Mouse (Mus musculus) layer of hippocampus, adult 11-12 months (tissue): ENCODE measurements around the gene Copa.

ENCODE experiments used
- DNase-seq: peaks from one replicate; pipeline ENCODE4 v3.0.0; 2022; ENCODE audit warnings: low spot score

Gene Copa

DNA sequence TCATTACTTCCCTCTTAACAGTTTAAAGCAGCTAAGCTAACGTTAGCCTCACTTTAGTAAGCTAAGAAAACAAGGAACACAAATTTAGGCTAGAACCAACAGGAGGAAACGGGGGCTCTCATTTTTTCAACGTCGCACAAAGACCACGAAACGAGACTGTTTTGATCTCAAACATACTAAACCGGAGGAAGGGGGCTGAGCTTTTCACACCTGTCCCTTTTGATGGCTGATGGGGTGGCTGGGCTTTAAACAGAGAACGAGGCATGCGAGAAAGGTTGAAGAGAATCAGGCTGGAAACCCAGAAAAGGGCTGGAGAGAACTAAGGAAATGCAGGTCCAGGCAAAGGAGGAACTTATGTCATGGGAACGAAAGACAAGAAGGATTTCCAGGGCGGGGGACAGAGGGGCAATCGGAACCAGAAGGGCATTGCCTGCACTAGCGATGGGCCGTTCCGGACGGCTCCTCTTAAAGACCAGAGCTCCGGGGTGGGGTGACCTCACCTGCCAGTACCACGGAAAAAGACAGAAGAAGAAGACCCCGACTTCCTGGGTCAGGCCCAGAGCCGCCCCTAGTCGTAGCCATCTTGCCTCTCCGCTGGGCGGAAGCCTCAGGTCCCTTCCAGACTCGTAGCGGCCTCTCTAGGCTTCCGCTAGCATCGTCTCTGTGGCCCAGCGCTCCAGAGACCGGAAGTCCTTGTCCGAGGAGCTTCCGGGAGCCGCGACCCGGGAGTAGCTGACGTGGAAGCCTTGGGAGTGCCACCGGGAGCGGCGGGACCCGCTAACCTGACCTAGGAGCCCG is at the start of gene Copa, which contains the start of gene Ncstn:
Gene Copa, plus strand, starts transcription at position 429 of the 798 bp plus-strand sequence.
Gene Ncstn, minus strand, starts transcription at position 695 of the 798 bp plus-strand sequence.
- peak; percentile 93 for DNase-seq

DNA sequence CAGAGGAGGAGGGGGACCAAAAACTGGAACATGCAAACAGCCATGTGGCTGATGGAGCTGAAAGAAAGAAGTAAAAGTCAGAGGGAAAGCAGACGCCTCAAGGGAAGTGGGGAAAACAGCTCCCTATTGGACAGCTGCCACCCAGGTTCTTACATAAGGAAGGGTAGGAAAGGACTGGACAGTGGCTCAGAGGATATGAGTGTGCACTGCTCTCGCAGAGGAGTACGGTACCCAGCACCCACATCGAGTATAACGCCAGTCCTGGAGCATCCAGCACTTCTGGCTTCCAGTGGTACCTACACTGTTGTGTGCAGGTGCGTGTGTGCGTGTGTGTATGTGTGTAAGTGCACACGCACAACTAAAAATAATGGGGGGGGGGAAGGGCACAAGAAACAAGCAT is 35.9 kb upstream of the Copa start:
- no peak for DNase-seq

DNA sequence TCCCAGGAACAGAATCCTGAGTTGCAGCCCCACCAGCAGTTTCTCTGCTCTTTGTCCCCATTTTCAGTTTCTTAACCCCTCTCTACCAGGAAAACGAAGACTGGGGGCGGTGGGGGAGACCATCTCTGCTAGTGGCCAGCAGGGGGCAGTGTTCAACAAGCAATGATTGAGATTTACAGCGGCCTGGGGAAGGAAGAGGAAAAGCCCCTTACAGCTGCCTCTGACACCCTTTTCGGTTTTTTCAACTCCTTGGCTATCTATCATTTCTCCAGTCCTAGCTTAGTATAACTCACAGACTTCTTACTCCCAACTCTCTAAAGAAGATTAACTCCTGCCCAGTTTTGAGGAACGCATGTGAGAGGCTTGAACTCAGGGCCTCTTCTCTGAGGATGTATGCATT is 35.4 kb upstream of the Copa start:
- DNase-seq = peak; percentile 58

DNA sequence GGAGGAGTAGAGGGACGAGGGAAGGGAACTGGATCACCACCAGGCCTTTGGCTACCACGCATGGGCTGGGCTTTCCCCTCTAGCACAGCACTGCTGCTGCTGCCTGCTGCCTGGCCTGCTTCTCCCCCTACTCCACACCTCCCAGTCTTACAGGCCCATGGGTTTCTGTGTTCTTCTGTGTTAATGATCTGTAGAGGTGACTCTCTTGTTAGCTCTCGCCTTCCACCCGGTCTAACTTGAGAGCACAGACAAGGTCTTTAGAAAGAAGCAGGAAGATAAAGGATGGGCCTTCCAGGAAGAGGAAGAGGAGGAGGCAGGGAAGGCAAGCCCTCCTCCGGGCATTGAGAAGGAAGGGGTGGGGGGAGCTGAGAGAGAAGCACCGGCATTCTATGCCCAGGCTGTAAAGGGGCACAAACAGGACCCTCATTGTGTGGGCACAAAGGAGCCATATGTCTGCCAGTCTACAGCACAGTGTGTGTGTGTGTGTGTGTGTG is 34.0 kb upstream of the Copa start:
- no peak for DNase-seq

DNA sequence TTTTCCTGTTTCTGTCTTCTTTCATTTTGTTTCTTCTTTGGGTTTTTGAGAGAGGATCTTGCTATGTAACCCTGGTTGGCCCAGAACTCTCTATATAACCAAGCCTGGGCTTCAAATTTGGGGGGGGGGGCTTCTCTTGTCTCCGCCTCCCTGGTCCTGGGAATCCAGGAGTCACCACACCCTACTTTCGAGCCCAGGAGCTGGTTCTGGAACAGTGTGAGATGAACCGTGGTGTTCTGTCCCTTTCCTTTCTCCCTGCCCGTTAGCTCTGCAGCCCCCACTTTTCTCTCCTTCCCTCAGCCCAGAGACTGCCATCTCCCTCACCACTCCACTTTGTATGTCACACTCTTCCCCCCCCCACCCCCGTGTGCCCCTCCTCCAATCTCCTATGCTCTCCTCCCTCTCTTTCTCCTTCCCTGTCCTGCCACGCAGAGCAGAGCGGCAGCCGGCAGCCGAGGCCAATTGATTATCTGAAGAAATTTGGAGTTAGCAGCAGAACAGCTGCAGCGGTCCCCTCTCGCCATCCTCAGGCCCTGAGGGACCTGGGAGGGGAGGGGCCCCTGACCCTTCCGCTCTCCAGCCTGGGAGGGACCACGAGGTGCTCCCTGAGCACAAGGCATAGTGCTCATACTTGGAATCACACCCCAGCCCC is 33.1 kb upstream of the Copa start:
- DNase-seq = no peak

DNA sequence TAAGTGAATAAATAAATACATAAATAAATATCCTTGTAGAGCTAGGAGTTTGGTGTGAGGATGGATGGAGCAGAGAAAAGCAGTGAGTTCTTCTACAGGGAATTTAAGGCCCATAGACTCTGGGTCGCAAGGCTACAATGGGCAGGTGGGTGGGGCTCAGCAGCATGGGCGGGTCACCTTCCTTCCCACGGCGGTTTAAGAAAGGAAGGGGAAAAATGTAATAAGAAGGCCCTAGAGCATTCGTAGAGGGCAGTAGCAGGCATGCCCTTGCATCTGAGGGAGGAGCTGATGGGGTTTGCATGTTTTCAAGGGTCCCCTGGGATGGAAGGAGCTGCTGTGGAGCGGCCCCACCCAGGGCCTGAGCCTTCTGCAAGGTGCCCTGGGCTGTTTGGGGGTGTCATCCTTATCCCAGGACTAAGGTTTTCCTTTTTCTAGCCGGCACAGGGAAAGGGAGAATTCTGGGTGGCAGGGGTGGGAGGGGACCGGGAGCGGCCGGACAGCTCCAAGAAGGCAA is 29.5 kb upstream of the Copa start:
- DNase-seq = no peak

DNA sequence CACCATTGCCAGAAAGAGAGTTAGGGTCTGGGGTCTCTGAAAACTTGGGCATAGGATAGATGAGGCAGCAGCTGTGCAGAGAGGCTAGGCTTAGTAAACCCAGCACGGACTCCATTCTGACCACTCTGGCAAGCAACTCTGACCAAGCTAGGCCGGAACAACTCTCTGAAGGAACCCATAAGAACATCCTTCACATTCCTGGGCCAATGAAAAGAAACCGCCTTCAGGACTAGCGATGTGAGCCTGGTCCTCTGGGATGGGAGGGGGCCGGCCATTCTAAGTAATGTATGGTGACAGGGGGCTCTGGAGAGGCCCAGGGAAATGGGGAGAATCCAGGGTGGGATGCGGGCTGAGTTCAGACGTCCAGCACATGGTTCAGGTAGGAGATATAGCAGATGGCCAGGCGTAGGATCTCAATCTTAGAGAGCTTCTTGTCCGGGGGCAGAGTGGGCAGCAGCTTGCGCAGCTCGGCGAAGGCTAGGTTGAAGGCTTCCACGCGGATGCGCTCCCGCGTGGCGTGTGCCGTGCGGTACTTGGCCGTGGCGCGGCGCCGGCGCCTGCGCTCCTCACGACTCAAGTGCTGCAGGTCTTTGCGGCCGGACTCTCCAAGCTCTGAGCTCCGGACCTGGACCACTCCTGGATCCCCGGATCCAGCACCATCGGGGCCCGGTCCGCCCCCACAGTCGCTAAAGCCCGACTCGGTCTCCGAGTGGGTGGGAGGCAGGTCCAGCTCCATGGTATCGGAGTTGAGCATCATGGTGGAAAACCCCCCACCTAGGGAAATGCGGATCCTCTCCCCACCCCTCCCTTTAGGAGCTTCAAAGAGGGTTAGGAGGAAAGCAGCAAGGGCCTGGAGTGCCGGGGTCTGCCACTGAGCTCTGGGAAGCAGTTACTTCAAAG is 28.5 kb upstream of the Copa start:
- no peak for DNase-seq

DNA sequence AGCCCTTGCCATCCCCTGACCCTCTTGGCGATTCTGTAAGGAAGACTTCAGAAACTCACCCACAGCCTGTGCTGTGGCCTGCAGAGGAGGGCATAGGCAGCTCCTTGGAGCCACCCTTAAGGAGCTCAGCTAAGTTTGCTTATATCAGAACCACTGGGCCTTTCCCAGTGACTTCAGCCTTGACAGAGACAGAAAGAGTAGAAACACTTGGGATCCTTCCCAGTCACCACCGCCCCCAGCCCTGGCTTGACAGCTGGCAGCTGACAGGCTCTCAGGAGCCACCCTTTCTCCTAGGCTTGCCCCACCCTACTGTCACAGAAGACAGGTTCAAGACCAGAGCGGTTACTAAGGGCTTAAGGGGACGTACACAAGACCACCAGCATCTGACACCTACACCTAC is 26.1 kb upstream of the Copa start:
- peak; percentile 20 for DNase-seq

DNA sequence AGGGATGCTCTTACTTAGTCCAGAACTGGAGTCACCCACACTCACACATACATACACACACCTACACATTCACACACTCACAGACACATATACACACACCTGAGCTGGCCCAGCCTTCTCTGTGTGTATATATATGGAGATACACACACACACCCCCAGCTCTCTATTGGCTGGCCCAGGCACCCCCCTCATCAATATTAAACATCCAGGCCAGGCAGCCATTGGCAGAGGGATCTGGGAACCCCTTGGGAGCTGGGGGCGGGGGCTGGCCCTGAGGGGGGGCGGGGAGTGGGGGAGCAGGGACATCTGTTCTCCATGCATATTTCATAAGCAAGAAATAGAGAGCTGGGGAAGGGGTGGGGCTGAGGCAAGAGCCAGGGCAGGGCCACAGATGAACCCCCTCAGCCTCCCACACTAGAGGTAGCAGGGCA is 24.8 kb upstream of the Copa start, which contains the start of gene Nhlh1:
Gene Nhlh1, minus strand, starts transcription at position 83 of the 431 bp plus-strand sequence.
- no peak for DNase-seq

DNA sequence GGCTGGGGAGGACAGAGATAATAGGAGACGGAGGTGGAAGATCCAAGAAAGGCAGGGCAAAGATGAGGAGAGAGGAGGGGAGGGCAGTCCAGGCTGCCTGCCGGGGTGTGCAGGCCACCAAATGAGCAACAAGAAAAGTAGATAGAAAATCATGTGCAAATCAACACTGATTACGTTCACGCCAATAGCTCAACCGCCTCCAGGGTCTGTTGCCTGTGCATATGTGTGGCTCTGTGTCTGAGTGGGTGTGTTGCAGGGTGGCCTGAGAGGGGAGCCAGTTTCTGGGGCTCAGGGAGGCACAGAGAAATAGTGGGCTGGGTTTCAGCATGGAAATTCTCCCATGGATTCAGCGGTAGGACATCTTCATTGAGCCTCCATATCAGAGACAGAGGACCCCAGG is 24.0 kb upstream of the Copa start:
- no peak for DNase-seq

DNA sequence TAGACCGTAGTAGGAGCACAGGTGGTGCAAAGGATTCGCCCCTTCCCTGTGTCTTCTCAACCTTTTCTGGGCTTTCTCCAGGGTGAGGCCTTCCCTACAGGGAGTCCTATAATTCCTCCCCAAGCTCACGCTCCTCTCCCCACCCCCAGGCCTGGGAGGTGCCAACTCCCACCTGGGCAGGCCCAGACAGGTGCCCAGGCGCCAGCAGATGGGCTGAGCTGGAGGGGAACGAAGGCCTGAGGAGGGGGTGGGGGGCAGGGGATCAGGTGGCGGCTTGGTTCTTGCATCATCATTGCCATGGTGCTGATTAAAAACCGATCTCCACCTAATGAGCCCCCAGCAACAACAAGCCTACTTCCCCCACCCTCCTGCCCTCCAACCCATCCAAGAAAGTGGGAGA is 23.5 kb upstream of the Copa start:
- no peak for DNase-seq

DNA sequence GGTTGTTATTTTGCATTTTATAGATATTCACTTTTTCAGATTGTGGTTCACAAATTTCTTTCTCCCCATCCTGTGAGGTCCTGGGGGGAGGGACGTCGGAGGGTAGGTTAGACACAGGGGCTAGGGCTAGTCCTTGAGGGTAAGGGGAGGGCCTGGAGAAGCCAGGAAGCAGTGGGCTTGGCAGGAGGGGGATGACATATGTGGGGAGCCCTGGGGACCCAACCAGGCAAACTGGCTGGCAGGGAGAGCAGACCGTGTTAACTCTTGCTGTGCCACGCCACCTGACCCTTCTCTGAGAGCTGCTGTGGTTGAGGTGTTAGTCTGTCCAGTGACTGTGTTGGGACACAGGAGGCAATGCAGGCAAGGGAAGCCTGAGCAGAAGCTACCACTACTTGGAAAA is 21.7 kb upstream of the Copa start:
- no peak for DNase-seq

DNA sequence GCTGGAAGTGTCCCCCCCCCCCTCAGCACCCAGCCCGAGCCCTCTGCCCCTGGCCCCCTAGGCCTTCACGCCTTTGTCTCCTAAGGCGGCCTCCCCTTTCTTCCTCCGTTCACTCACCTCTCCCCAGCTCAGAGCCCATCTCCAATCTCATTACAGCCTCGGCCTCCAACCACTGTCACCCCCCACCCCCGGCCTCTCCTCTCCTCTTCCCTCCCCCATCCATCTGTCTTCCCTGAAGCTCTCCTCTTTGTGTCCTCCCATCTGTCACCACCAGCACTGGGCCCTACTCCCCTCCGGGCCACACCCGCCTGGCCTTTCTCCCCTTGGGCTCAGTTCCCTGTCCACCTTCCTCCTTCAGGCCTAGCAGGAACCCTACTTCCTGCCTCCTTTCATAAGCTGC is 21.1 kb upstream of the Copa start:
- DNase-seq = no peak

DNA sequence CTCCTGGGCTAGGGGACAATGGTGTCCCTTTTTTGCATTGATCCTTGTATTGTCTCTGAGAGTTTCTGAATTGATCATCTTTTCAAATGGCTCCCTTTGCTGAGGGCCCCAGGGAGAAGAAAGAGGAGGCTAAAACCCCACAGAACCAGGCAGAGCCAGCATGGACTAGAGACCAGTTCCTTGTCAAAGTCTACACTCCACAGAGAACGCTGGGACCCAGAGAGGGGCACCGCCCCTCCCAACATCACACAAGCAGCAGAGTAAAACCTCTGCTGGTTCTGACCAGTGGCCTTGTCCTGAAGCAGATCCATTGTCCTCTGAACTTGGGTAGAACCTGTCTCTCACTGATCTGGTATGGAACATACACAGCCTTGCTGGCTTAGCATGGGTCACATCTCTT is 20.2 kb upstream of the Copa start:
- no peak for DNase-seq

DNA sequence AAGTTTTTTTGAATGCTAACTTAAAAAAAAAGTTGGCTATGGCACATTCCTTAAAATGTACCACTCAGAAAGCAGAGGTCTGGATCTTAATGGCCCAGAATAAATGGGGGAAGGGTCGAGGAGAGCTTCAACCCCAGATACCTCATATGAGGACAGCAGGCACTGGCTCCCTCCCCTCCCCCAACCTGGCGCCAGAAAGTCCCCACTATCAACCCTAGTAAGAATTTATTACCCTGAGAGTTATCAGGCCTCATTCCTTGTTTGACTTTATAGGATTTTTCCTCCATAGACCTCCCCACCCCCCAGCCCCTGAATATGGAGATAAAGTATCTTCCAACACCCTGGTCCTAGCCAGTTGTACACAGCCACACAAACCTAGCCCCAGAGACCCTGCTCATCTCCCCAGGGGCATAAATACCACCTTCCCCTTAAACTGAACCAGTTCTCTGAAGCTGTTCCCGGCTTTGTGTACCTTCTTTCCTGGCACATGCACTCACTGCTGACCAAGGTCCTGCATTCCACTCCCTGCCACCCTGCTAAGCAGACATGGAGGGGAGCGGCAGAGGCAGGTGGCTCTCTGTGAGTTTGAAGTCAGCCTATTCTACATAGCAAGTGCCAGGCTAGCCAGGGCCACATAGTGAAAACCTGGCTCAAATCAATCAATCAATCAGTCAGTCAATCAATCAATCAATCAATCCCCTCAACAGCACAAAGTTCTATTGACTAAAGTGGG is 18.9 kb upstream of the Copa start:
- DNase-seq = no peak

DNA sequence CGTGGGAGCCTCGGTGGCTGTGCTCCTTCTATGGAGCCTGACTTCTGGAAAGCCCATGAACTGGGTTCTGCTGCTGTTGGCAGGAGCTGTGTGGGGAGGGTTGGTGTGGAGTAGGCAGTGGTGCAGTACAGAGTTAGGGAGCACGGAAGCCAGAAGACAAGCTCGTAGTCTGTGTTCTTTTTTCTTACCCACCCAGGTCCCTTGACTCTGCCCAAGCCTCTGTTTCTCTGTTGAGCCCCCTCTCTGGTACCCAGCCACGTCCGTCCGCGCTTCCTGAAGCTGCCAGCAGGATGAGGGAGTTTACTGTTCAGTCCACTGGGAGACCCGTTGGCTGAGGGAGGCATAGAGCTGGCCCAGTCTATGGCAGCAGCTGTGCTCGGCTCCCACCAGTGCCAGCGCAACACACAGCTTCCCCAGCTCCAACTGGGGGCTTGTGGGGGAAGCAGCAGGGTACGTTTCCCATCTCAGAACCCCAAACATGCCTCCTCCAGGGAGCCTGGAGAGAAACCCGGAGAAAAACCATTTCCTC is 17.7 kb upstream of the Copa start:
- DNase-seq = peak; percentile 30

DNA sequence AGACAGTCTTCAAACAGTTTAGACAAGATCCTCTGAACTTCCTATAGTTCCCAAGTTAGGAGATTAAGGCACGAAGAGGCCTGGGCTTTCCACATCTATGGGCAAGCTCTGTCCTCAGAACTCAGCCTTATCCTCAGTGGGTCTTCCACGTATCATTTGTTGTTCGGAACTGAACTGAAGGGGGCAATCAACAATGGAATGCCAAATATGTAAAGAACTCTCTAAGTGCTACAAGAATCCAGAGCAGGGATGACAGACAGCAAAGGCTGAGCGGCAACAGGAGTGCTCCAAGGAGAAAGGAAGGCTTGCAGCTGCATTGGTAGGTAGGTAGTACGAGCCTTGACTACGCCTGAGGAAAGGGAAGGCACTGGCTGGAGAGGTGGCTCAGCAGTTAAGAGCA is 12.1 kb upstream of the Copa start:
- DNase-seq = no peak

DNA sequence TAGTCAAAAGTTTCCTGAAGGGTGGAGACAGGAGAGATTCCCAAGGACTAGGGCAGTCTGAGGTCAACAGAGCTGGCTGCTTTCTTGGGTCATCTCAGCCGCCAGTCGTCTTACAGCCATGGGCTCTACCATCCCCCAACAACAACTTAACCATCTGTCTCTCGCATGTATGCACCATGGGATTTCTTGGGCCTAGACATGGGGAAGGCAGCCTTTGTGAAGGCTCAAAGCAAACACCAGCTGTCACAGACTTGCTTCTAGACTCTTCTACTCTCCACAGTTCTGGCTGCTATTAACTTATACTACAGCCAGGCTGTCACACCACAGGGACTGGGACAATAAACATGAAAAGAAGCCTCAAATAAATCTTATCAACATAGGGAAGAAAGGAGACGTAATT is 10.8 kb upstream of the Copa start:
- DNase-seq = no peak

DNA sequence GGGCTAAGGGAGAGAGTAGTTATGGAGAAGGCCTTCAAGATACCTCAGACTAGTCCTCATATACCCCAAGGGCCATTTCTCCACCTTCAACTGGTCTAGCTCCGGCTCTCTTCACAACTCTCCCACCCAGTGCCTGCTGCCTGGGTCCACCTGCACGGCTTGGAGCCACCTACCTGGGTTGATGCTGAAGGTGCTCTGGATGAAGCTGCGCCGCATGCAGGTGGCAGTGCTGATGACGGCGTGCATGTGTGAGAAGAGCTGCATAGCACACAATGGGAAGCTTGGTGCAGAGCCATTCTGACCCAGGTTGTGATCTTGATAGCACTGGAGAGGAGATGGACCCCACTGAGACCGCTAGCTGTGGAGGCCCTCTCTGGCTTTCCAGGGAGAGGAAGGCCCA is 9.7 kb upstream of the Copa start:
- no peak for DNase-seq

DNA sequence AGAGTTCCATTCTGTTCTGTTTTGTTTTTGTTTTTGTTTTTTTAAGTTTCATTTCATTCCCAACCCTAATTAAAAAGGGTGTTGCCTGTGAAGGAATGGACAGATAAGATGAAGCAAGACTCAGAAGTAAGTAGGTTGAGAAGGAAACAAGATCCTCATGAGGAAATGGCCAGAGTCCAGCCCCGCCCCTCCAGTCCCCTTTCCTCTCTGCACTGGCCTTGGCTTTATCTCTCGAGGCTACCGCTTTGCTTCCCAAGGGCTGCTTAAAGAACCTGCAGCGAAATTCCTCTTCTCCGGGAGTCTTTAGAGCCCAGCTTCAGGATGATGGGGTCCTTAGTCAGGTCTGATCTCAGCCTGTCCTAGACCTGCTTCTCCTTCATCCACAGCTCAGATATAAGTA is 4.3 kb upstream of the Copa start:
- no peak for DNase-seq

DNA sequence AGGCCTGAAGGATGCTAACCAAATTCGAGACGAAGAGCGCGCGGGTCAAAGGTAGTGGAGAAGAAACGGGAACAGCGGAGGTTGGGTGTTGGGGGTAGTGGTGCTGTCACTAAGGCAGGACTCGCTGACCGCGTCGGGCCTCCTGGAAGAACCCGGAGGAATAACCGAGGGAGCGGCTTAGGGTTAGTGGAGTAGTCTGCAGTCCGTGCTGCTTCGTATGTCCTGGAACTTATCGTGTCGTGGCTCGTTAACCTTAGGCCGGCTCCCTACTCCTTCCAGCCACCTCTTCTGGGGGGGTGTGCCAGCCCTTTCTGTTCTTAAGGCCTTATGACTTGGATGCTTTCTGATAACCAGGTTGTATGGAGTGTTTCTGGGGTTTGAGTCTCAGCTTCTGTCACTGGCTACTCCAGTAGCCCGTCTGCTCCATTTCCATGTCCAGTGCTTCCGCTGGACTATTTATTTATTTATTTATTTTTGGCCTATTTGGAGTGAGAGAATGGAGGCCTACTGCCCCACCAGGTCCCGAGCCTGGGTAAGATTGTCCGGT is 643 bp downstream of the Copa start:
- no peak for DNase-seq
